Mouse (Mus musculus) brain, embryonic 14.5 days (tissue): ENCODE data around the gene Dip2c.

Experiments used
- CTCF ChIP-seq: fragments of 200-500 bp; IDR thresholded peaks from 2 replicates; pipeline ENCODE4 v1.5.1; 2012; ENCODE audit warnings: inconsistent platforms, mild to moderate bottlenecking, moderate library complexity, borderline replicate concordance; ENCODE audit not compliant: insufficient read depth, insufficient read length; ENCODE audit errors: extremely low read depth
- POLR2A ChIP-seq: fragments of 200-500 bp; IDR thresholded peaks from 2 replicates; pipeline ENCODE4 v1.6.1; 2012; ENCODE audit warnings: mild to moderate bottlenecking, inconsistent platforms, borderline replicate concordance; ENCODE audit not compliant: poor library complexity, insufficient read depth, insufficient read length, severe bottlenecking; ENCODE audit errors: extremely low read depth

GRCm38 (mm10) chr13:9325262-9325661, 48.9 kb downstream of the Dip2c start:
- no peak for TF ChIP-seq CTCF
- no peak for TF ChIP-seq POLR2A
